Mouse (Mus musculus): ENCODE measurements at regions not wholly inside any gene's neighbourhood (a gene's known extent, or its start where the extent isn't known, plus 50 kb on each side); places are given as distances from the start of the nearest gene placed in this dataset.

DNA sequence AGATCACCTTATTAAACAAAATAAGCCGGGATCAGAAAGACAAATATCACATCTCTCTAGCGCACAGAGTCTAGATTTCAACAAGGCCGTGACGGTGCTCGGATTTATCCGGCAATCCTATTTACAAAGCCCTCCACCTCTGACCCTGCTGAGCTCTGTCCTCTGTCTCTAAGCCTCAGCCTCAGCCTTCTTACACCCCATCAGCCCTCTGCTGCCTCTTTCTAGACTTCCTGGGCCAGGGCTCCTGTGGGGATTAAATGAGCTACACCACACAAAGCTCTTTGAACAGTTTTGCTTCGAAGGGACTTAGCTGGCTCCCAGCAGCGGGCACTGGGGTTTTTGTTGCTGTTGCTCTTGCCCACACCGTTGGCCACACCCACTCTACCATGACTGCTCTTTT is 211.8 kb downstream of the CK137956 start:
- no peak for DNase-seq (ENCODE audit: low spot score in 2 of 2)

DNA sequence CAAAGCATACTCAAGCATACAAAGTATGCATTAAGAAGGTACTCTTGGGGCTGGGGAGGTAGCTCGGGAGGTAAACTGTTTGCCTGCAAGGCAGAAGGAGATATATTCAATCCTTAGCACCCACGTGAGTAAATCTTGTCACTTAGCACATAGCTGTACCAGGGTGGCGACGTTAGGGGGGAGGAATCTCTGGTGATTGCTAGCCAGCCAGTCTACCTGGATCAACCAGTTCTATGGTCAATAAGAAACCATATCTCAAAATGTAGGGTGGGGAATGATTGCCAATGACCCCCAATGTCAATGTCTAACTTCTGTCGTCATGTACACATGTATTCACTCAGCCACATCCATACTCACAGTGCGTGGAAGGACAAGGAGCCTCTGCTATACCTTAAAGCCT is 214.5 kb downstream of the CK137956 start:
- no peak for DNase-seq (ENCODE audit: low spot score in 2 of 2)

DNA sequence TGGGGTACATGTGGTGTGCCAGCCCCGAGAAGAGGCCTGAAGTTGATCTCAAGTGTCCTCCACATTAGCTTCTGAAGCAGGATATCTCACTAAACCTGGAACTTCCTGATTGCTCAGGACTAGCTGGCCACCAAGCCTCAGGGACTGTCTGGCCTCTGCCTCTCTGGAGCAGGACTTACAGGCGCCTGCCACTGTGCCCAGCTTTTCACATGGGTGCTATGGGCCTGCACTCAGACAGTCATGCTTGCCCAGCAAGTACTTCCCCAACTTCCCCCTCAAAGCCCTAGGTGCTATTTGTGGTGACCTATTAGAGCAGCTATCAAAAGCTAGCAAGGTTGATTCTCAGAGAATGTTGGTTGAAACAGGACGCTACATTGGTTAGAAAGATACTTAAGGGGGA is 220.0 kb downstream of the CK137956 start:
- DNase-seq (ENCODE audit: low spot score in 2 of 2) = no peak

DNA sequence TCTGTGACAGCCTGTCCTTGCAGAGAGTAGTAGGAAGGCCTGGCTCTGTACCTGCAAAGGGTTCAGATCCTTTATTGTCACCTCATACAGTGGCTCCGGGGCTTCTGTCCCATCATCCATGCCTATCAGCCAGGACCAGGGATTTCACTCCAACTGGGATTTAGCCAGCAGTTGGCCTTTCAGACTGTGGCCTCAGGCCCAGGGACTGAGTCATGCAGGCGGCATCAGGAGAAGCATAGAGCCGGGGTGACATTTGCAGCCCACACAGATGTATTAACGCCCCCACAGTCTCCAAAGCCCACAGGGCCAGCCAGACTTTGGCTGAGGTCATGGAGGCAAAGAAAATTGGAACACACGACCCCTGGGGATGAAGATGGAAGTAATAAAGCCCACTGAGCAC is 222.9 kb downstream of the CK137956 start:
- no peak for DNase-seq (ENCODE audit: low spot score in 2 of 2)

DNA sequence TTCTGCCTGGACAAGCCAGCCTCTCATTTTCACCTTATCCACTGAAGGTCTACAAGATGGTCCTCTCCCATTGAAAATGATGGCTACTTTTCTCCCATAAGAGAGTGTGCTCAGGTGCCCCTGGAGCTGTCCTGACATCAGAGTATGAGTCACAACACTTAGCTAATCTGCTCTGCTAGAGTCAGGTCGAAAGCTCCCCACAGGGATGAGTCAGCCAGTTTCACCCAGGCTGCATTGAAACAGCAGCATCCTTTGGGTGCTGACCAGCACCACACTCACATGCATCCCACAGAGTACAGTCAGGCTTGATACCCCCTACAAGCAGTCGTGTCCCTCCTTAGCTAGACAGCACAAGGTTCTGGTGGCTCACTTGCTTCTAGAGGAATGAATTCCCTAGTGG is 234.0 kb downstream of the CK137956 start:
- no peak for DNase-seq (ENCODE audit: low spot score in 2 of 2)

DNA sequence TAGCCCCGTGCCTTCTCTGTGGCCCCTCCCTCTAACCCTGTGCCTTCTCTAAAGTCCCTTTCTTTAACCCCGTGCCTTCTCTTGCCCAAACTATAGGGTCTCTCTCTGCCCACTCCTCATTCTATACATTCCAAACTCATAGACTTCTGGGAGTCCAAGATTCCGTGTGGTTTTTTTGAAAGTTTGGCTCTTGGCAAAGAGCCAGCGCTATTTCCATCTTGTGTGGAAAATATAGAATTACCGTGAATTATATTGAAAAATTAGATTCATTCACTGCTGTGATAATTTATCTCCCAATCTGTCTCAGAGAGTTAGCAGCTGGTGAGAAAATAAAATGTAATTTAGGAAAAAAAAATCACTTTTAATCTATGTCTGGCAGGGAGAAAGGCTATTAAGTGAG is 234.6 kb downstream of the CK137956 start:
- DNase-seq (ENCODE audit: low spot score in 2 of 2) = no peak

DNA sequence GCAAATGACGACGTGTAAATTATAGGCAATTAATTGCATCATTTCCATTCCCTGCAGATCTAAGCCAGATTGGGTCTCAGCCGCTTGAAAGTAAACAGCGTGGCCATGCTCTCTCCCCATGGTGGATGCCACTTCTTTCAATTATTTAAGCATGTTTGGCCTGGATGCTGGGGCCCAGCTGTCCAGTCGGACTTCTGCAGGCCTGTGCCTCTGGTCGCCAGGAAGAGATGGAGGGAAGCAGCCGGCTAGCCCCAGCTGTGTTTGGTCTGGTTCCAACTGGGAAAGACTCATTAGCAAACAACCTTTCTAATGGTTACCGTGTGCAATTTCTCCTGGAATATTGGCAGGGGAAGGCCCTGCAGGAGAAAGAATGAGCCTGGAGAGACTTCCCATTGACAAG is 236.1 kb downstream of the CK137956 start:
- DNase-seq (ENCODE audit: low spot score in 2 of 2) = no peak

DNA sequence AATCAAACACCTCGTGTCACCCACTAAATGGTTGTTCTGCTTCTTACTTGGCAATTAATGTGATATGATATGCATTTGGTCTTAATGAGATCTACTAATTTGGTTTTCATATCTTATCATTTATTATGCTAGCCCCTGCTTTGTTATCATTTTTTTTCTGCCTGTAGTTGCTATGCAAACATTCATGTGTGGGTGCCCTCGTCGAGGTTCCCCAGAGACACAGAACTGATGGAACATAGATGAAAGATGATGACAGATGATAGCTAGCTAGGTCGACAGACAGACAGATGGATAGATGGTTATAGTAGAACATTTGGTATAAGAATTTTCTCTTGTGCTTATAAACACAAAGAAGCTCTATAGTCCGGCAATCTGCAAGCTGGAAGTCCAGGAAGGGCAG is 252.1 kb downstream of the CK137956 start:
- DNase-seq (ENCODE audit: low spot score in 2 of 2) = no peak

DNA sequence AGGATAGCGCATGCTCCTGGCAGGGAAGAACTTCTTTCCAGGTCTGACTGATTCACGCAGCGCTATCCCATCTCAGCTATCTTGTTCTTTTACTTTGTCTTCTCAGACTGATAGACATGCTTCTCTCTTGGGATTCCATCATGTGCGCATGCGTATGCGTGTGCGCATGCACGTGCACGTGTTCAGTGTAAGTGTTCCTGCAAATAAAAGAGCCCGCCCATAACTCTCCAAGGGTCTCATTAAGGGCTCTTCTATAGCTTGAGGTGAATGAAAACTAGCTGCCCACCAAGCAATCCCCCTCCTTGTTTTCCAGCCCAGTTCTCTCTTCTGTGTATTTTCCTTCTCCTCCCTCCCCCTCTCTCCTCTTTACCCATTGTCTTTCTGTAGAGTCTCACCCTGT is 258.5 kb downstream of the CK137956 start:
- no peak for DNase-seq (ENCODE audit: low spot score in 2 of 2)

DNA sequence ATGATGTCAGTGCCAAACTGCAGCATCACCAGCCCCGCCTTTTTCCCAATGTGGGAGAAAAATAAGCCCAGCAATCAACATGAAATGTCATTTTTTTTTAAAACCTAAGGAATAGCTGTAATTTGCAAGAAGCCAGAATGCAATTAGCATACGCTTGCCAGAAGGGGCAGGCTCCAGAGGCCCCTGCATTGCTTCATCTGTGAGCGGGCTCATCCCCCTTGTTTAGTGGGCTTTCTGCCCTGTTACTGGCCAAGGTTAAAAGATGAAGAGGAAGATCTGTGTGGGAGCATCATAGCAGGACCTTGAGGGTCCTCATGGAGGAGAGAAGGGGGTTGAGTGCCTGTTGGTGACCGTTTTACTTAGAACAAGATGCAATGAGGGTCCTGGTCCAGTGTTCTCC is 259.9 kb downstream of the CK137956 start:
- DNase-seq (ENCODE audit: low spot score in 2 of 2) = no peak

DNA sequence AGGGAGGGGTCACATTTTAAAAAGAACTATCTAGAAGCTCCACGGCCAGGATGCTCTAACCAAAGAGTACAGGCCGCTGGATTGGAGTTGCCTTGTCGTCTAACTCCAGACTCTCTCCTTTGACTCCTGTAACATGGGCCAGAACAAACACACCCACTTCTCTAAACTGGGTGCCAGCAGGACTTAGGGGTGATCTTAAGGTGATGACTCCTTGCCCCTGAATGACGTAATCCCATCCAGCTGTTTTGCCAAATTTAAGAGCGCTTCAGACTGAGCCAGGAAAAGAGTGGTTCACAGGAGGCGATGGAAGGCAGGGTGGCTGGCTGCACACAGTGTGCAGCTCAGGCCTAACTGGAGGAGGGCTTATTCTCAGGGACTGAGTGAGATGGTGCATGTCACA is 261.0 kb downstream of the CK137956 start:
- DNase-seq (ENCODE audit: low spot score in 2 of 2) = no peak

DNA sequence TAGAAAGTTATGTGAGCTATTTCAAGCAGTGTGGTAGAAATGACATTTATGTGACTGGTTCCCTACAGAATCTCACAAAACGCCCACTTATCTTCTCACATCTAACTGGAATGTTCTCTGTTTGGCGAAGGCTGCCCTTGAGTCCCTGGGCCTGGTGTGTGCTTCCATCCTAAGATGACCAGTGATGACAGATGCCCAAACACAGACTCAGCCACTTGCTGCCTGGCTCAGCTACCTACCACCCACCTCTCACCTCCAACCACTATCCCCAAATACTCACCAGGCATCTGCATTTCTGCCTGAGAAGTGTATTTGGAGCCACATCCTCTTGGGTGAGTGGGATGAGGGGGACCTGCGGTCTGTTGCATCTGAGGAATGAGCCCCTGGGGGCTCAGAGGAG is 262.6 kb downstream of the CK137956 start:
- DNase-seq (ENCODE audit: low spot score in 2 of 2) = no peak

DNA sequence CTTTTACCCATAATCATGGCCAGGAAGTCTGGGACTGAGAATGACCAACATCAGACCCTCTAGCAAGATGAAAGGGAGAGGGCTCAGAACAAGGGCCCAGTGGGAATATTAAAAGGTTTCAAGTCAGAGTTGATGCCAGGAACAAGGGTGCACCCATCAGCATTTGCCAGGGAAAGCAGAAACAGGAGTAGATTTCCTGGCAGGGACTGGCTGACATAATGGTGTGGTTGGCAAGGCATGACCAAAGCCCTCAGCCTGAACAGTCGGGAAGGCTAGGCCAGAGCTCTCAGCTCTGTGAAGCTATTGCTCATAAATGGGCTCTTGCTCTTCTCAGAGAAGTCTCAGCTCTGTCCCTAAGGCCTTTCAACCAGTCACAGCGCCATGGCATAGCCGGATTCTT is 263.6 kb downstream of the CK137956 start:
- DNase-seq (ENCODE audit: low spot score in 2 of 2) = no peak

DNA sequence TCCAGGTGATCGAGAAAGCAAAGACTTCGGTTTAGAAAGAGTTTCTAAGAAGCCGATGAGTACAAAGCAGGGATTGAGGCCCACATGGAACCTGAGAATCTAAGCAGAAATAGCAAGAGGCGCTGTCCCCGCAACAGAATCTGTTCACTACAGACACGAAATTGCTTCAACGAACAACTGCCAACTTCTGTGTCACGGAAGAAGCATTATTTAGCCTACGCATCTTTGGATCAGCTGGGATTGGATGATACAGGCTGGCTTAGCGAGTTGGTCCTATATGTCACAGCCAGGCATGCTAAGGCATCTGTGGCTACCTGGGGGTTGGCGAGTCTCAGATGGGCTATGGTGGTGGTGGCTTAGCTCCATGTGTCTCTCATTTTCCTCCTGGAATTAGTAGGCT is 269.1 kb downstream of the CK137956 start:
- DNase-seq (ENCODE audit: low spot score in 2 of 2) = peak; percentile 34 to 37

DNA sequence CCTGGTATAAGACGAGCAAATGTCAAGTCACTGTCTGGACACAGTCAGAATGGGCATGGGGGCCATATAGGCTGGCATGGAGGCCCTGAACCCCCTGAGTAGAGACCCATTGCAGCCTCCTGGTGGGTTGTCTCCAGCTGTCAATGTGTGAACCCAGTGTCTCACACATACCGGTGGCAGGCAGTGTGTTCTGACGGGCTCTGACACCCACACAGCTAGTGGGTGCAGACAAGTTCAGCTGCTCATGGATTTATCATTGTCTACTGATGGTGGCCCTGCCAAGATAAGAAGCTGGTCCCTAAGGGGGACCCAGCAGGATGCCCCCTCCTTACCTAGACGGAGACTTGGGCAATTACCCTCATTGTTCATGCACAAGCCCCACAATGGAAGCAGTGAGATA is 280.8 kb downstream of the CK137956 start:
- peak; percentile 13 to 29 for DNase-seq (ENCODE audit: low spot score in 2 of 2)

DNA sequence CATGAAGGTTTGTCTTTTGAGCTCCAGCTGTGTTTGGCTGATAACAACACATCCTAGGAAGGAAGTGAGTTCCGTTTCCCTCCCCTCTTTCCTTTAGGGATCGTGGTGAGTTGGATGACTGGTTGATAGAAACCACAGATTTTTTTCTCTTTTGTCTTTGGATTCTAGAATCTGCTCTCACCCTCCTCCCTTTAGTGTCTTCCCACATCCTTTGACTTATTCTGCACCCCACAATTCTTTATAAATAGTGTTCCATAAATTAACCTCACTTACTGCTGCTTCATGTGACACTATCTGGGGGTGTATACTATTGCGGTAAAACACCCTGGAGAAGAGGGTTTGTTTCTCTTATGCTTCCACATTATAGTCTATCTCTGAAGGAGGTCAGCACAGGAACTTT is 285.7 kb downstream of the CK137956 start:
- no peak for DNase-seq (ENCODE audit: low spot score in 2 of 2)

DNA sequence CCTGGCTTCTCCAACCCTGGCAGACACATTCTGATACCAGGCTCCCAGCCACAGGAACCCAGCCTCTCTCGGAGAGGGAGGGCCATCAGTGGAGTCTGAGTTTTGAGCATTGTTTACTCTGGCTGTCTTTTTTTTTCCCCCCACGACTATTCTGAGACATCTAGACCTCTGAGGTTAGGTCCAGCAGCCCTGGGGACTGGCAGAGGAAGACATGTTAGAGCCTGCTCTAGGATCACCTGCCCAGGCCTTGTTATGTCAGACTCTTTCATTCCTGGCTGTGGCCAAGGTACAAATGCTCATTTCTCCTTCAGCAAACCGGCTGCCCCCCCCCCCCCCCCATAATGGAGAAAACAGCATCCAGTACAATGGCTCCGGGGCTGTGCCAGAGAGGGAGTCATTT is 291.4 kb downstream of the CK137956 start:
- no peak for DNase-seq (ENCODE audit: low spot score in 2 of 2)

DNA sequence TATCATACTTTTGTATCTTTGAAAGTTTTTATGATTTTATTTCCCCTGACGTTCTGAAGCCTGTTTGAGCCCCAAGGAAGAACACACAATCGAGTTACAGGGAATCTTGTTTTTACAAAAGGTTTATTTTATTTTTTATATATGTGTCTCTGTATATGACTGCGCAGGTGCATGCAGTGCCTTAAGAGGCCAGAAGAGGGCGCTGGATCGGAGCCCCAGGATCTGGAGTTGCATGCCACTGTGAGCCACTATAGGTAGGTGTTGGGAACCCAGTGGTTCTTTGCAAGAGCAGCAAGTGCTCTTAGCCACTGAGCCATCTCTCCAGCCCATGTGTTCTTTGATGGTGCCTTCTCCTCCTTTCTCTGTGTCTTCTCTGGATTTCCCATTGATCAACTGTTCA is 292.3 kb downstream of the CK137956 start:
- DNase-seq (ENCODE audit: low spot score in 2 of 2) = no peak

DNA sequence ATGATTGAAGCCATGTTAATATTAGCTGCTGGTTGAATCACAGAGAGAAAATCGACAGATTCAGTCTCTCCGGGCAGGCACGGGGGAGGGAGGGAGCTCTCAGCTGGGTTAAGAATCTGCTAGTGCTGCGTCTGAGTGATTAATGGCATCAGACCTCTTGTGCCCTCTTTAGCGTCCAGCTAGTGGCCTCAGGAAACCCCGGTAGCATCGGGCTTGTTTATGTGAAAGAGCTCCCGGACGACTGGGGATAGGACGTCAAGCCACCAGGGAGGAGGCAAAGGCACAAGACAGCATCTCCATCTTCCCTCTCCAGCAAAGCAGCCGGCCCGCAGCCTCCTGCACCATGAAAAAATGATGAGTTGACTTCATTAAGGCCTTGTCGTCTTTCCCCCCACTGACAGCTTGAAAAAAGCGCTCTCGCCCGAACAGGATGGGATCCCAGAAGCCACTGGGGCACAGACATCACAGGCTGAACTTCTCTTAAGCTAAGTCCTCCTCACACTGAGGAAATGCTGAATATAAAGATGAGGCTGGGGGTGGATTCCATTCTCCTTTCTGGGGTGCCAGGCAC is 294.9 kb downstream of the CK137956 start:
- DNase-seq (ENCODE audit: low spot score in 2 of 2) = no peak

DNA sequence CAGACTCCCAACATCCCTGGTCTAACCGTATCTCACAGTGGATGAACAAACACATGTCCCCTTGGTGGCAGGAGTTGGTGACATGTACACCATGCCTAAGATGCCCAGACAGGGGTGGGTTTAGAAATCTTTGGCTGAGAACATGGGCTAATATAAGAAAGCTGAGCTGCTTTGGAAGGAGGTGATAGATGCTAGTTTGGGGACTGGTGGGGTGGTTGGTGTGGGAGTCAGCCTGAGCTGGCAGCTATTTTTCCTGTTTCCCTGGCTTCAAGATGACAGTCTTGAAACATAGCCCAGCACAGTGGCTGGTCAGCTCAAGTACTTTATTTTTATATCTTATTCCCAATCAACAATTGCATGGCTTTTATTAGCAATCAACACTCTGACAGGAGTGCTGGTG is 302.0 kb upstream of the Gjb5 start:
- DNase-seq (ENCODE audit: low spot score in 2 of 2) = no peak

DNA sequence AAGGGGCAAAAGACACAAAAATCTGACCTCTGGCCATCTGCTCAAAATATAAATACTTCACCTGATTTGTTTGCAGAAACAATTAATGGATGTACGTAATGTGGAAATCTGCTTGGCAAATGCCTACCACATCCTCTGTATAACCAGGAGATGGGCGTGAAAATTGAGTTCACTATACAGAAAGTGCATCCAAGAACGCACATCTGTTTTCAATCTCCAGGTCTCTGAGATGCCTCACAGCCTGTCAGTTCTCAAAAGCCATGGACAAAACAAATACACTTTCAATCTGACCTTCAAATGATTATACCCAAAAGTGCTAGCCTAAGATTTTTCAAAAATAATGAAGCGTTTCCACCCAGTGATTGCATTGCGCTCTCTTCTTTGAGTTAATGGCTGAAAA is 293.6 kb upstream of the Gjb5 start:
- DNase-seq (ENCODE audit: low spot score in 2 of 2) = no peak

DNA sequence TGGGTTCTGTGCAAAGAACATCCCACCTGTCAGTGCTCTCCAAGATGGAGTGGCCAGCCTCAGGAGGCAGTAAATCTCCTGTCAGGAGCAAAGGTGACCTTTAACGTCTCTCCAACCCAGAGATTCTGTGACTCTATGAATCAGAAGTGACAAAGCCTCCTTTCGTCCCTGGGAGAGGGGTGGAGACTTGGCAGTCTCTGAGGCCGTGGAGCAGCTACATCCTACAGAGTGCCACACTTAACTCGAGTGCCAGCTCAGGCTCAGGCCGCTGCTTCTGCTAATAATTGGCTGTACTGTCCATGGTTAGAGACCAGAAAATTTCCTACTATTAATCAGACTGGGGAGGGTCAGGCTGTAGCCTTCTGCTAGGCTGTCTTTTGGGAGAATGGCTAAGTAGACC is 290.0 kb upstream of the Gjb5 start:
- DNase-seq (ENCODE audit: low spot score in 2 of 2) = no peak

DNA sequence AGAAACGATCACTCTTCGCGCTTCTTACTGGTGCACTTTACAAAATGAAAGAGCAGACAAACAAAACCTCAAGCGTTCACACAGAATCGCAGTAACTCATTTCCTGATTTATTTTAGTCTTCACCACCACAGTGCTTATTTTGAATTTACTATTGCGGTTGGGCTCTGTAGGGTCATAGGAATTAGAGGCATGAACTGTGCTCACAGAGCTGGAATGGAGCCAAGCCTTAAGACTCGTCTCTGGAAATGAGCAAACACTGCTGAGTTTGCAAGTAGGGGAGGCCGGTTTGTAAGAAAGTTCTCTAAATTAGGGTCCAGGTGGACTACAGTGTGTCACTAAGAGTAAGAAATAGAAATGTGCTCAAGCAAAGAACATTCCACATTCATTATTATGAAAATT is 289.2 kb upstream of the Gjb5 start:
- no peak for DNase-seq (ENCODE audit: low spot score in 2 of 2)

Data from layer of hippocampus, adult 8-10 months (tissue).